Mouse (Mus musculus) lung, adult 2 months (tissue): ENCODE data around the gene Ms4a3.

Experiments
- CTCF ChIP-seq: fragments of 200-500 bp; IDR thresholded peaks from 2 replicates; pipeline ENCODE4 v1.5.1; 2011; ENCODE audit warnings: mild to moderate bottlenecking, low read length, control low read depth; ENCODE audit not compliant: insufficient read depth
- POLR2A ChIP-seq: fragments of 200-500 bp; IDR thresholded peaks from 2 replicates; pipeline ENCODE4 v1.6.1; 2011; ENCODE audit warnings: low read depth, mild to moderate bottlenecking, control low read depth, low read length, borderline replicate concordance; ENCODE audit errors: extremely low read depth

GRCm38 (mm10) chr19:11660459-11660858, 19.8 kb upstream of the Ms4a3 start, which contains the start of gene Oosp2:
- TF ChIP-seq CTCF = no peak
- no peak for TF ChIP-seq POLR2A
